Mouse (Mus musculus) liver, embryonic 14.5 days (tissue): ENCODE data around the gene Bbof1.

Experiments
- CTCF ChIP-seq: IDR thresholded peaks from 2 replicates; pipeline ENCODE4 v1.5.1; 2016; ENCODE audit warnings: antibody characterized with exemption, low read depth, control low read depth
- EP300 ChIP-seq: IDR thresholded peaks from 2 replicates; pipeline ENCODE4 v1.6.1; 2016; ENCODE audit warnings: antibody characterized with exemption, low read depth

GRCm38 (mm10) chr12:84482778-84483585 is 74.1 kb downstream of the Bbof1 start:
- TF ChIP-seq CTCF (no peak), EP300 (no peak)
